Mouse (Mus musculus): ENCODE results near the gene Tmem87b.

GRCm38 (mm10) chr2:128833435-128833834 is 15.5 kb downstream of the Tmem87b start:
- no peak for TF ChIP-seq CTCF (IDR thresholded peaks at IDR 0.05; ENCODE audit: control insufficient read depth, insufficient read depth, insufficient read length)
- TF ChIP-seq MAX (IDR thresholded peaks at IDR 0.05): no peak

Measured in C2C12 (cell line).